Mouse (Mus musculus) left cerebral cortex, adult 18-20 months (tissue): ENCODE results near the gene Klhl35. TPM values are rescaled to one million over a fixed set of nuclear protein-coding genes. Genes with fewer than 3 reads are reported as not detected.
A peak's percentile ranks its signal among the peaks of the same experiment; 100 is the strongest.

Experiments
- DNase-seq, 2 experiments: peaks; one replicate each; pipeline ENCODE4 v3.0.0; 2021 to 2022; ENCODE audit warnings: low spot score in 2 of 2, mixed read lengths in 1 of 2
- total RNA-seq, 2 experiments: library from RNA; stranded (reverse); gene quantifications; 2 replicates each; pipeline ENCODE4 v1.2.3; 2021

The Klhl35 gene
- total RNA-seq, 2 experiments from 2014 or later: 2.3 to 3.2 TPM

DNA sequence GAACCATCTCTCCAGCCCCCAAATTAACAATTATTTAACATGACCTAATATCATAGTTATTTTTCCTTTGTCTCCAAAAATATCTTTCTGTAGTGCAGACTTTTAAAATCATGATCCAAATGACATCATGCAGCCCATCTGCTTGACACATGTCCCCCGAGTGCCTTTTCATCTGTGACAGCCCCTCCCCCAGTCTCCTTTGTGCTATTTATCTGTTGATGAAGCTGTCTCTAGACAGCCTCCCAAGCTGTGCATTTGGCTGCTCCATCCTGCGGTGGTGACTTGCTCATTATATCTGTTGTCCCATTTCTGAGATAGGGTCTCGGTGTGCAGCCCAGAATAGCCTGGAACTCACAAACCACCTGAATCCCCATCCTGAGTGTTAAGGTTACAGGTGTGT lies 16.1 kb upstream of the Klhl35 start:
- DNase-seq: no peak

DNA sequence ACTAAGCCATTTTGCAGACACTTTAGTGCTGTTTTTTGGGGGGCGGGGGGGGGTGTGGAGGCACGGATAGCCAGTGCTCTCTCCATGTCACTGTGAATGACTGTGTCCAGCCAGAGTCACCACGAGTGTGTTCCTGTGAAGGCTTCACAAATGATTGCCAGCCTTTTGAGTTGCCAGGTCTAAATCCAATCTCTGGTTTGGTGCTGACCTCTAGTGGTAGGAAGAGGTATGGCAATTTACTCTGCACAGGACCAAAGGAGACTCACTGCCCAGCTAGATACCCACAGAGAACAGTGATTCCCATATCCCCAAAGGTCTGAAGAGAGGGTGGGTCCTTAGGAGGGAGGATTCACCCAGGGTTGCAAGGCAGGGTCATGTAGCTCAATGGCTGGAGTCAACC lies 15.1 kb upstream of the Klhl35 start:
- peak; percentile 73 to 76 for DNase-seq

- DNase-seq: no peak
Measured at GRCm38 (mm10) chr7:99452859-99453258, 12.9 kb upstream of the Klhl35 start.

GRCm38 (mm10) chr7:99454044-99454443 lies 11.8 kb upstream of the Klhl35 start:
- no peak for DNase-seq

DNA sequence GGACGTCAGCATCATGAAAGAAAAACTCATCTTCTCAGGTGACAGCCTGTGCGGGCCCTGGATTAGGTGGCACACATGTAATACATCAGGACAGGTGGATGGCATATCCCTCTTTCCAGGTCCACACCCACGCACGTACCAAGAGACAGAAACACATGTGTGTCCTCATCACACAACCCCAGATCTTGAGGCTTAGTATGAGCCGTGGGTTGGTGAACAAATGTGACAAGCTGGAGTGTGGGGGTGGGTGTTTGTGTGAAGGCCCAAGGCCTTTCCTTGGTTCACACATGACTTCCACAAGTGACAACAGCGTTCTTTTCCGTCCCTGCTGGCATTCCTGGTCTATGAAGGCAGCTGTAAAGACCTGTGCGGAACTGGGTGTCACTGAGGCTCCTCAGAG lies 7.0 kb upstream of the Klhl35 start:
- DNase-seq: peak; percentile 33 to 60

DNA sequence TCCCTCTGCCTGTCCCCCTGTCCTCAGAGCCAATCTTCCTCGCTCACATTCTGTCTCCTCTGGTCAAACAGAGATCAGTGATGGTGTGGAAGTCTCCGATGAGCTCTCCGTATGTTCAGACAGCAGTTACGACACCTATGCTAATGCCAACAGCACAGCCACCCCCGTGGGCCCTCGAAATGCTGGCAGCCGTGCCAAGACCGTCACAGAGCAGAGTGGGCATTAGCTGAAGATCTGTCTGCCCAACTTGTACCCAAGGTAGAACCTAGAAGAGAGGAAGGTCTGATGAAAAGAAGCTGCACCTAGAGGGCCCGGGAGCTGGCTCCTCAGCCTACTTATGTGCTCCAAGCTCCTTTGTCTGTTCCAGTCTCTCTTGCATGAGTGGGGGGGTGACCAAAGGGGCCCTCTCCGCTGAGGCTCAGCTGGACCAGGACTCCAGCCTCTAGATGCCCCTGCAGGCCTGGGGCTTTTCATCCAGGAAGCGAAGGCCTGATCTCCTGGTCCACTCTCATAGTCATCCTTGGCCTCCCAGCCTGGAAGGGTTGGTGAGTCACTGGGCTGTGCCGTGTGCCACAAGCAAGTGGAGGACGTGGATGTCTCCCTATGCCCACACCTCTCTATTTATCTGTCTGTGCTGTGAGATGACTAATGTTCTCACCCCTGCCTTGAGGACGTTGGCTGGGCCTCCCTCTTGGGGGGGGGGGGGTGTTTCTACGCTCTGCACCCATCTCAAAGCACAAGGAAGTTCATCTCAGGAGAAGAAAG lies 5.7 kb upstream of the Klhl35 start:
- DNase-seq: peak; percentile 38 to 49

DNA sequence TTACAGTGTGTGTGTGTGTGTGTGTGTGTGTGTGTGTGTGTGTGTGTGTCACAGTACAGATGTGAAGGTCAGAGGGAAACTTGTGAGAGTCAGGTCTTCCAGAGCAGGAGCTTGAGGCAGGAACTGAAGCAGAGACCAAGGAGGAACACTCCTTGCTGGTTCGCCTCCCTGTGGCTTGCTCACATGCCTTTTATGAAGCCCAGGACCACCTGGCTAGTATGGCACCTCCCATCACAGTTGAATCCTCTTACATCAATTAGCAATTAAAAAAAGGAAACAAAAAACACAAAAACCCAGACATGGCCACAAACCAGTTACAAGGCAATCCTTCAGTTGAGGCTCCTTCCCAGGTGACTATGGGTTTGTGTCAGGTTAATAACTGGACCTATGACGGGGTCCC lies 2.7 kb upstream of the Klhl35 start:
- DNase-seq: no peak

DNA sequence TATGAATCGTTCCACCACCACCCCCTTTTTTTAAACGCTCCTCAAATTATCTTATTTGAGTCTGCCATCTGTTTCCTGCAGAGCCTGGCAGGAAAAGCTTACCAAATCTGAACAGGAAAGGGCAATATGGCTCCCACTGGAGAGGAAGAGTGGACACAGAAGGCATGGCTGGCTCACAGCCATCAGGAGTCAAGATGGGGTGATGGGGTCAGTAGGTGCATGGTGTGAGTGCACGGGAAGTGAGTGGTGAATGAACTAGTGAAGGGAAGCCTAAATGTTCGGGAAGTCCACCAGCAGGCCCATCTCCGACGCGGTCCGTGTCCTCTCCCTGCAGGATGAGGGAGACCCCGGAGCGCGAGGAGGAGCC lies 2.1 kb downstream of the Klhl35 start:
- DNase-seq: no peak

DNA sequence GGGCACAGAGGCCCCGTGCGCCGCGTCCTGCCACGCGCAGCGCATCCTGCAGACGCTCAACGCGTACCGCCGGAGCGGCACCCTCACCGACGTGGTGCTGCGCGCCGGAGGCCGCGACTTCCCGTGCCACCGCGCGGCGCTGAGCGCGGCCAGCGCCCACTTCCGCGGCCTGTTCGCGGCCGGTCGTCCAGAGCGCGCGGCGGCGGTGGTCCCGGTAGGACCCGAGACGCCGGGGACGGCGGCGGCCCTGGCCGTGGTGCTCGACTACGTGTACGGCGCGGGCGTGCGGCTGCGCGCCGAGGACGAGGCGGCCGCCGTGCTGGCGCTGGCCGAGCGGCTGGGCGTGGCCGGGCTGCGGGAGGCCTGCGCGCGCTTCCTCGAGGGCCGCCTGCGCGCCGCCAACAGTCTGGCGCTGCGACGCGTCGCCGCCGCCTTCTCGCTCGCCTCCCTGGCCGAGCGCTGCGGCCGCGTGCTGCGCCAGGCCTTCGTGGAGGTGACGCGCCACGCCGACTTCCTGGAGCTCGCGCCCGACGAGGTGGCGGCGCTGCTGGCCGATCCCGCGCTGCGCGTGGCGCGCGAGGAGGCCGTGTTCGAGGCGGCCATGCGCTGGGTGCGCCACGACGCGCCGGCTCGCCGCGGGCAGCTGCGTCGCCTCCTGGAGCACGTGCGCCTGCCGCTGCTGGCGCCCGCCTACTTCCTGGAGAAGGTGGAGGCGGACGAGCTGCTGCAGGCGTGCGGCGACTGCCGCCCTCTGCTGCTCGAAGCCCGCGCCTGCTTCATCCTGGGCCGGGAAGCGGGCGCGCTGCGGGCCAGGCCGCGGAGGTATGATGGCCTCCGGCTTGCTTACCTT lies 2.7 kb downstream of the Klhl35 start:
- peak; percentile 55 to 69 for DNase-seq

DNA sequence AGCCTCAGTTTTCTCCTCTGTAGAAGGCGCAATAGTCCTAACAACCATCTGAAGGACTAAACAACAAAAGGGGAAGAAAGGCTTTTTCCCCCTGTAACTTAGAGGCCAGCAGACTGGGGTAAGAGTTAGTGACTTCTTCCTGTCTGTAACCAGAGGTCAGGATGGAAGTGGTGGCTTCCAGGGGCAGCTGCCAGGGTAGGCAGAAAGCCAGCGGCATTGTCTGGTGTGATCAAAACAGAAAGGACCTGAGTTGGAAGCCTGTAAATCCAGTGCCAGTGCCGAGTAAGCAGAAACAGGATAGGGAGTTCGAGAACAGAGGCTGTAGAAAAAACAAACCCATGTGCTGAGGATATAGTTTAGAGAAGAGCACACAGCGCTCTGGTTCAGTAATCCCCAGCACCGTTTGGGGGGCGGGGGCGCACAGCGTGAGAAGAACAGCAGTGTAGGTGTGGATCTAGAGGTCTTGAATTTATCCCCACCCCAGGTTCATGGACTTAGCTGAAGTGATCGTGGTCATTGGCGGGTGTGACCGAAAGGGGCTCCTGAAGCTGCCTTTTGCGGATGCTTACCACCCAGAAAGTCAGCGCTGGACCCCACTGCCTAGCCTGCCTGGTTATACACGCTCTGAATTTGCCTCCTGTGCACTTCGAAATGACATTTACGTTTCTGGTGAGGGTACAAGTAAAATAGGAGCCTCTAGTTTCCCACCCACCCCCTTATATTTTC lies 4.0 kb downstream of the Klhl35 start:
- DNase-seq: no peak

DNA sequence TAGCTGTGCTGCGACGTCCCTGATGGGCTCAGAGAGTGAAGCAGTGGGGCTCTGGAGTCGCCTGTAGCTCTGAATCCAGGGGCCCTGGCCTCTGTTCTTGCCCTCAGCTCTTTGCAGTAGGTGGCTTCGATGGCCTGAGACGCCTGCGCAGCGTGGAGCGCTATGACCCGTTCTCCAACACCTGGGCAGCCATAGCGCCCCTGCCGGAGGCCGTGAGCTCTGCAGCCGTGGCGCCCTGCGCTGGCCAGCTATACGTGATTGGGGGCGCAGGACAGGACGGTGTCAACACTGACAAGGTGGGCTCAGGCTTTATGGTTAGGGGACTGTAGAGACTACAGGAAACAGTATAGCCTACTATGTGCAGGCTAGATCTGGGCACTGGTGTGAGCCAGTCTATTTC lies 5.8 kb downstream of the Klhl35 start:
- DNase-seq: no peak

GRCm38 (mm10) chr7:99473638-99474407 lies 8.0 kb downstream of the Klhl35 start:
- no peak for DNase-seq

GRCm38 (mm10) chr7:99474836-99475561 lies 9.2 kb downstream of the Klhl35 start:
- DNase-seq: no peak

GRCm38 (mm10) chr7:99475562-99475911 lies 9.7 kb downstream of the Klhl35 start:
- no peak for DNase-seq

DNA sequence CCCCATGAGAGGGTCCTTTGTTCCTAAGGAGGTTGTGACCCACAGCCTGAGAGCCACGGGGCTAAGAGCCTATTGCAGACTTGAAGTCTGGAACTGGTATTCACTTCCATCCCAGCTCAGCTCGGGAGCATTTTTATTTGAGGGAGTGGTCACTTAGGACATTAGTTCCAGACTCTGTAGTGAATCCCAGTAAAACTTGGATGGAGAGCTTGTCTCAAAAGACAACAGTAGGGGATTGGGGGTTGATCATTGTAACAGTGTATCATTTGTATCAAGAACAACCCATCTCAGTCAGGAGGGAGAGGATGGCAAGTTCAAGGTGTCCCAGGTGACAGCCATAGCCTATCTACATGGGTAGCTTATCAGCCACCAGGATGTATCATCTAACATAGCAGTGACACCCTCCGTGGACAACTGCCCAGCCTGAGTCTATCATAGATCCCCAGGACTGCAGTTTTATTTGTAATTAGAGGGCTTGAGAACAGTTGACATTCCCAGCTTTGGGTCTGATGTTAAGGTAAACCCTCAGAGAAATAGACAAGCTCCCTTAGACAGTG lies 10.8 kb downstream of the Klhl35 start:
- DNase-seq: no peak

- DNase-seq: no peak
Measured at GRCm38 (mm10) chr7:99477235-99477634, 11.4 kb downstream of the Klhl35 start.

DNA sequence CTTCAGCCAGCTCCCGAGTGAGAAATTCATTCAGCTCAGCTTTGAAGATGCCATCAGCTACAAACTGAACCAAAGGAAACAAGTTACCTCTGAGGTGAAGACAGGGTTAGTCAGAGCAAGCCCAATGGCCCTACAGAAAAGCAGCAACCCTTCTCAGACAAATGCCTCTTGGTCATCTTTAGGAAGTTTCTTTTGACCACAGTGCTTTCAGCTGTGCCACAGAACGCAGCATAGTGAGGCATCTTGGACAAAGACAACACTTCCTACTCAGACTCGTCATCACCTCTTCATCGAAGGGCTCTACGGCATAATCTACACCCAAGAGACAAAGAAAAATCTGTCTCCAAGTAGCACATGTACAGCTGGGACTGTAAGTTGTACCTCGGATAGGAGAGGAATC lies 16.8 kb downstream of the Klhl35 start:
- DNase-seq: no peak

DNA sequence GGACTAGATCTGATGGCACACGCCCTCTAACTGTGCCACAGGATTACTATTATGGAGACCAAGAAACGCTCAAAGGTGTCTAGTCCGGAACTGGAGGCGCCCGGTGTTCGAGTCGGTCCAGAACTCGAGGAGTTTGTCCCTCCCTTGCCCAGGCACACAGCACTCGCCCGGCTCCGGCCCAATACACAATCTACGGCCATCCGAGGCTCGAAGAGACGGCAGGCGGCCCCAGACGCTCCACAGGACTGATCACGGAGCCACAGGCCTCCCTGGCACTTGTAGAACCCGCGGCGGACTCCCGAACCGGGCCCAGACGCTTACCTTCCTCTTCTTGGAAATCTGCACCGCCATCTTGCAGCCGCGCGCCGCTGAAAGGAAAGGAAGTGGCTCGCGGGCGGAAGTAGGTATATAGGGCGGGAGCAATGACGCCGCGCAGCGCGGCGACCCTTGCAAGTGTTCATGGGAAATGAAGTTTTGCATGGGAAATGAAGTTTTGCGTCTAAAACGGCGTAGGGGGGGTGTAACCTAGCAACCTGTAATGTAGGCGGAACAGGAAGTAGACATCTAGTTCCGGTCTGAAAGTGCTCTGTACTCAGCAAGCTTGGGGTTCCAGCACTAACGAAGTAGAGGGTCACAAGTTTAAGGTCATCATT lies 17.6 kb downstream of the Klhl35 start, which contains the start of gene Rps3:
TSS of gene Rps3 (minus strand) at position 468 of the 653 bp plus-strand sequence.
- peak; percentile 93 to 95 for DNase-seq

DNA sequence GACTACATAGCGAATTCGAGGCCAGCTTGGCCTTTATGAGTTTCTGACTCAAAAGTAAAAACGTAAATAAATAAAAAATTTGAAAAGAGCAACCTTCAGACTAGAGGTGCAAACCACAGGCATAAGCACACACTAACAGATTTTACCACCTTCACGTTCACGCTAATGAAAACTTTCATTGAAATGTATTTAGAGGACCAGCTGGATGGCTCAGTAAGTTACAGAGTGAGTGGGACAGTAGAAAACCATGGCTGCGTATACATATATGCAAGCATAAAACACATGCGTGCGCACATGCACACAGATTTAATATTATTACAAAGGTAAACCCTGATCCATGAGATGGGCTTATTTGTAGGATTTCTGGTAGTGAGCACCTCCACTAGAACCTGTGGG lies 18.1 kb downstream of the Klhl35 start:
- no peak for DNase-seq

- no peak for DNase-seq
Measured at GRCm38 (mm10) chr7:99484679-99485078, 18.9 kb downstream of the Klhl35 start.
